Mouse (Mus musculus) kidney, postnatal 36 days (tissue): ENCODE data around the gene Atp5g2.

Experiments
- DNase-seq, 2 experiments: peaks; one replicate each; pipeline ENCODE4 v3.0.0; 2021 to 2022; ENCODE audit warnings: mixed read lengths in 2 of 2

Gene Atp5g2

GRCm38 (mm10) chr15:102672215-102673071, at the start of gene Atp5g2:
TSS of gene Atp5g2 (minus strand) at chr15:102672352.
- DNase-seq = peak; percentile 36 to 59

GRCm38 (mm10) chr15:102721016-102721898, 49.1 kb upstream of the Atp5g2 start:
- no peak for DNase-seq

GRCm38 (mm10) chr15:102716132-102716531, 44.0 kb upstream of the Atp5g2 start:
- peak; percentile 63 to 65 for DNase-seq

- no peak for DNase-seq
These were observed 35.7 kb upstream of the Atp5g2 start for GRCm38 (mm10) chr15:102707736-102708269.

- no peak for DNase-seq
These were observed 33.9 kb upstream of the Atp5g2 start for GRCm38 (mm10) chr15:102705923-102706503.

- DNase-seq = no peak
These were observed 33.2 kb upstream of the Atp5g2 start for GRCm38 (mm10) chr15:102705226-102705894.

GRCm38 (mm10) chr15:102704806-102705205, 32.7 kb upstream of the Atp5g2 start:
- no peak for DNase-seq

- DNase-seq = no peak
These were observed 30.8 kb upstream of the Atp5g2 start for GRCm38 (mm10) chr15:102702972-102703371.

- DNase-seq = peak; percentile 77 to 92
These were observed 26.0 kb upstream of the Atp5g2 start for GRCm38 (mm10) chr15:102698193-102698592.

GRCm38 (mm10) chr15:102696899-102697298, 24.7 kb upstream of the Atp5g2 start:
- DNase-seq = no peak

- peak; percentile 78 to 80 for DNase-seq
These were observed 21.4 kb upstream of the Atp5g2 start for GRCm38 (mm10) chr15:102693600-102693999.

GRCm38 (mm10) chr15:102692991-102693411, 20.8 kb upstream of the Atp5g2 start:
- DNase-seq = peak; percentile 62 to 70

- peak in 1 of 2 experiments; percentile 23 for DNase-seq
These were observed 20.2 kb upstream of the Atp5g2 start for GRCm38 (mm10) chr15:102692321-102692804.

GRCm38 (mm10) chr15:102685791-102686190, 13.6 kb upstream of the Atp5g2 start:
- no peak for DNase-seq

GRCm38 (mm10) chr15:102683670-102684069, 11.5 kb upstream of the Atp5g2 start:
- DNase-seq = peak in 1 of 2 experiments; percentile 31

GRCm38 (mm10) chr15:102676345-102676744, 4.2 kb upstream of the Atp5g2 start:
- no peak for DNase-seq

GRCm38 (mm10) chr15:102673548-102673947, 1.4 kb upstream of the Atp5g2 start:
- DNase-seq = peak; percentile 58 to 81

GRCm38 (mm10) chr15:102671721-102672214, 384 bp downstream of the Atp5g2 start:
- peak; percentile 88 to 93 for DNase-seq

- DNase-seq = peak; percentile 98
These were observed 1.2 kb downstream of the Atp5g2 start for GRCm38 (mm10) chr15:102670767-102671575.

GRCm38 (mm10) chr15:102670281-102670680, 1.9 kb downstream of the Atp5g2 start:
- peak; percentile 46 to 47 for DNase-seq

- DNase-seq = no peak
These were observed 2.6 kb downstream of the Atp5g2 start for GRCm38 (mm10) chr15:102669571-102669970.
